Mouse (Mus musculus) embryonic facial prominence, embryonic 12.5 days (tissue): Measurements from ENCODE around the gene Zfp667. TPM values are rescaled to one million over a fixed set of nuclear protein-coding genes. Genes with fewer than 3 reads are reported as not detected.

Source experiments
- ATAC-seq: fragments of 200-750 bp; cut with Nextera tagmentation; 2 replicates; pipeline ENCODE4 v1.8.0; 2017; ENCODE audit not compliant: insufficient number of reproducible peaks, insufficient read depth, low FRiP score, low TSS enrichment
- H3K27ac ChIP-seq: fragments of 300-500 bp; sonication (generic); 2 replicates; pipeline ENCODE4 v1.5.1; 2016; ENCODE audit warnings: mild to moderate bottlenecking
- H3K27me3 ChIP-seq: fragments of 300-500 bp; sonication (generic); 2 replicates; pipeline ENCODE4 v1.6.1; 2016; ENCODE audit warnings: mild to moderate bottlenecking, moderate library complexity
- H3K36me3 ChIP-seq: fragments of 300-500 bp; sonication (generic); 2 replicates; pipeline ENCODE4 v1.6.1; 2016; ENCODE audit warnings: mild to moderate bottlenecking
- H3K4me1 ChIP-seq: fragments of 300-500 bp; sonication (generic); 2 replicates; pipeline ENCODE4 v1.6.1; 2016
- H3K4me2 ChIP-seq: fragments of 300-500 bp; sonication (generic); replicated peaks from 2 replicates; pipeline ENCODE4 v1.6.1; 2016; ENCODE audit warnings: mild to moderate bottlenecking, moderate library complexity
- H3K4me3 ChIP-seq: fragments of 300-500 bp; sonication (generic); 2 replicates; pipeline ENCODE4 v1.5.1; 2016; ENCODE audit warnings: mild to moderate bottlenecking
- H3K9ac ChIP-seq: fragments of 300-500 bp; sonication (generic); 2 replicates; pipeline ENCODE4 v1.6.1; 2016; ENCODE audit warnings: mild to moderate bottlenecking, moderate library complexity
- H3K9me3 ChIP-seq: fragments of 300-500 bp; sonication (generic); 2 replicates; pipeline ENCODE4 v1.6.1; 2016; ENCODE audit warnings: mild to moderate bottlenecking, moderate library complexity
- WGBS: fragments of 180-500 bp; shearing (Covaris S2); methylation state at CpG from one replicate; pipeline ENCODE4 v1.1.7; 2016; 5-methylcytosine and 5-hydroxymethylcytosine counted together
- polyA plus RNA-seq: library from polyadenylated mRNA; unstranded; fragments of >200 nt; fragmentation: Nextera tagmentation; extraction: Ambion mirVana; gene quantifications from 2 replicates; pipeline ENCODE4 v1.2.1, GENCODE M21; 2016

The Zfp667 gene
- polyA plus RNA-seq, 1 experiment from 2014 or later: 8.4 TPM

- Histone ChIP-seq H3K4me2 (no peak overlapping the region), H3K9me3 (0 out of 2 replicates have a peak, but pooled peaks cover 4% of the 10 kb centered on the region), H3K27ac (no peak overlapping the region), H3K36me3 (no peaks in the 10 kb centered on the region), H3K4me1 (no peaks in the 10 kb centered on the region), H3K9ac (no peak overlapping the region), H3K4me3 (no peak overlapping the region), H3K27me3 (no peaks in the 10 kb centered on the region)
- 78% methylated on average over 5 of the region's 5 CpGs for WGBS
- ATAC-seq: no peak
Observed at GRCm38 (mm10) chr7:6339865-6340264, 53.5 kb downstream of the Zfp667 start.

DNA sequence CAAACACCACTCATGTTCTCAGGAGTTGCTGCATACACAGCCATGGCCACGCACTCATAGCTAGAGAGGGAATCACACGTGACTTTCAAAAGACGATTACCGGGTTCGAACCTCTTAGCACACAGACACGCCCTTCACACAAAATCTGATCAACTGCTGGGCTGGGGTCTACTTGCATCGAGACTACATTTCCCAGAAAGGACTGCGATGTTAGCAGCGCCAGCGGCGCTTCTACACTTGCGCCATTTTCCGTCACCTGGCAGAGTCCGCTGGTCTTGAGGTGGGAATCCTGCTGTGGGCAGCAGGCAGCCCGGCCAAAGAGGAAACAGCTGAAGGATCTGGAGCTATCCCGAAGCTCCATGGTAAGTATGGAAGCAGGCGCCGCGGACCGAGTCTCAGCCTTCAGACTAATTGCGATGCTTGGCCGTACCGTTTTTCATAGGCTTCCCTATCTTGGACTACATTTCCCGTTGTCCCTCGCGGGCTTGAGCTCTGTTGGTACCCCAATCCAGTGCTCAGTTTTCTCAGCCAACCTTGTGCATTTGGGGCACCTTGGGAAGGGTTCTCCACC lies 57.2 kb downstream of the Zfp667 start, which contains the start of gene Gm3854:
Gene Gm3854, plus strand, starts transcription at position 259 of the 571 bp plus-strand sequence.
- Histone ChIP-seq H3K27ac (peak within 1 kb of the TSS; percentile 50; the same call in 1 of the 2 replicates), H3K9me3 (no peaks in the 10 kb centered on the region), H3K9ac (peak within 1 kb of the TSS; percentile 37; the same call in 1 of the 2 replicates), H3K4me1 (no peaks in the 10 kb centered on the region), H3K27me3 (no peaks in the 10 kb centered on the region), H3K36me3 (no peaks in the 10 kb centered on the region), H3K4me3 (peak within 1 kb of the TSS; percentile 58), H3K4me2 (peak within 1 kb of the TSS; percentile 46)
- WGBS: under 1% methylated on average over 26 of the region's 26 CpGs
- peak; percentile 90 for ATAC-seq

DNA sequence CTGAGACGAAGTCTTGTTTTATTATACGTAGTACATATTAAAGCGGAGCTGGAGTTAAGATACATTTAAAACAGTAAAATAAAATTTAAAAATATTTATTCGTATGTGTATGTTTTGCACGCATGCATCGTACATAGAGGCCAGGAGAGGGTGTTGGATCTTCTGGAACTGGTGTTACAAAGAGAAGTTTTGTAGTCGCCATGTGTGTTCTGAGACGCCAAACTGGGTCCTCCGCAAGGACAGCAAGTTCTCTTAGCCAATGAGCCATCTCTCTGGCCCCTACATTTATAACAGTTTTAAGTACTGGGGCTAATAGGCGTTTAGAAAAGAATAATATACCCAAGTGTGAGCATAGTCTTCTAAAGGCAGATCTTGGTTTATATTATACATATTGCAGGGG lies 57.7 kb downstream of the Zfp667 start:
- Histone ChIP-seq H3K9ac (peak overlapping the region; percentile 37; the same call in 1 of the 2 replicates), H3K27ac (no peak overlapping the region), H3K9me3 (no peaks in the 10 kb centered on the region), H3K4me1 (no peaks in the 10 kb centered on the region), H3K4me2 (peak overlapping the region; percentile 46), H3K36me3 (no peaks in the 10 kb centered on the region), H3K27me3 (no peaks in the 10 kb centered on the region), H3K4me3 (peak overlapping the region; percentile 58)
- ATAC-seq: no peak
- 34% methylated on average over 10 of the region's 10 CpGs for WGBS

Other genes starting within 250 kb of the Zfp667 start
- not detected in 2 replicates for gene Nlrp4c, start 241.4 kb upstream of the Zfp667 start, polyA plus RNA-seq
- gene Zfp787, start 130.6 kb upstream of the Zfp667 start, polyA plus RNA-seq: 31.9 and 33.8 TPM in 2 replicates
- 80.2 and 80.4 TPM in 2 replicates for gene Zfp444, start 114.4 kb upstream of the Zfp667 start, polyA plus RNA-seq
- not detected in 2 replicates for gene Galp, start 89.5 kb upstream of the Zfp667 start, polyA plus RNA-seq
- gene Zscan5b, start 64.3 kb upstream of the Zfp667 start, polyA plus RNA-seq: not detected in 2 replicates
- gene Epp13, start 33.9 kb upstream of the Zfp667 start, polyA plus RNA-seq: not detected in 2 replicates
- gene Zfp583, start 44.7 kb downstream of the Zfp667 start, polyA plus RNA-seq: 8.6 and 9.4 TPM in 2 replicates
- gene Gm3854, start 57.2 kb downstream of the Zfp667 start, polyA plus RNA-seq: 3.1 and 3.2 TPM in 2 replicates
- gene Zfp78, start 76.7 kb downstream of the Zfp667 start, polyA plus RNA-seq: 2.7 and 2.8 TPM in 2 replicates
- 12.6 and 13.1 TPM in 2 replicates for gene Zfp28, start 96.7 kb downstream of the Zfp667 start, polyA plus RNA-seq
- 0.20 TPM in 1 of 2 replicates, not detected in the other for gene Smim17, start 112.1 kb downstream of the Zfp667 start, polyA plus RNA-seq
- 0.05 TPM in 1 of 2 replicates, not detected in the other for gene Gm20715, start 123.7 kb downstream of the Zfp667 start, polyA plus RNA-seq
- gene Olfr1344, start 152.1 kb downstream of the Zfp667 start, polyA plus RNA-seq: not detected in 2 replicates
- gene Olfr1336, start 169.6 kb downstream of the Zfp667 start, polyA plus RNA-seq: not detected in 2 replicates
- gene Olfr1346, start 180.5 kb downstream of the Zfp667 start, polyA plus RNA-seq: not detected in 2 replicates
- gene Olfr5, start 200.4 kb downstream of the Zfp667 start, polyA plus RNA-seq: not detected in 2 replicates
- gene Olfr1347, start 213.2 kb downstream of the Zfp667 start, polyA plus RNA-seq: not detected in 2 replicates
- not detected in 2 replicates for gene Olfr1348, start 222.2 kb downstream of the Zfp667 start, polyA plus RNA-seq
- gene Olfr1349, start 236.4 kb downstream of the Zfp667 start, polyA plus RNA-seq: not detected in 2 replicates